Mouse (Mus musculus) heart, postnatal 14 days (tissue): ENCODE measurements around the gene Abhd6. TPM values are rescaled to one million over a fixed set of nuclear protein-coding genes. Genes with fewer than 3 reads are reported as not detected.
"Not testable (repeated sequence)": the region's sequence is repeated elsewhere in the genome, so short reads cannot be mapped to it uniquely, and the experiment has no call there.

Source experiments
- DNase-seq, 2 experiments: peaks; one replicate each; pipeline ENCODE4 v3.0.0; 2021 to 2022
- intact Hi-C: fragments of 180-260 bp; cut with DNase I; formaldehyde crosslinking; loops from one replicate; pipeline ENCODE4 v1.15.1; 2025
- total RNA-seq, 2 experiments: library from RNA; stranded (reverse); gene quantifications; 2 replicates each; pipeline ENCODE4 v1.2.3; 2021

Abhd6 gene
- total RNA-seq, 2 experiments from 2014 or later, result 7.6 to 8.8 TPM

GRCm38 (mm10) chr14:7994271-7994767 is 8.4 kb upstream of the Abhd6 start, which contains the start of gene Dnase1l3:
Gene Dnase1l3 (minus strand): TSS chr14:7994573.
- DNase-seq, result peak; percentile 52 to 70
- intact Hi-C loops, result loop anchor here (2.0 kb wide), 2 partner anchors 32 to 176 kb away; no protein-coding TSS in a partner anchor

- DNase-seq, result peak; percentile 88 to 92
- intact Hi-C loops, result no loop called here
Measured at GRCm38 (mm10) chr14:7997255-7997696, 5.4 kb upstream of the Abhd6 start.

- DNase-seq, result no peak
- intact Hi-C loops, result loop anchor here (2.0 kb wide), 1 partner anchor 44 kb away; no protein-coding TSS in a partner anchor
Measured at GRCm38 (mm10) chr14:7999030-7999429, 3.7 kb upstream of the Abhd6 start.

GRCm38 (mm10) chr14:7999435-7999834 is 3.3 kb upstream of the Abhd6 start:
- intact Hi-C loops, result loop anchor here (2.0 kb wide), 1 partner anchor 43 kb away; no protein-coding TSS in a partner anchor
- DNase-seq, result no peak

- intact Hi-C loops, result no loop called here
- DNase-seq, result no peak
Measured at GRCm38 (mm10) chr14:8000247-8000646, 2.5 kb upstream of the Abhd6 start.

- no peak for DNase-seq
- intact Hi-C loops, result no loop called here
Measured at GRCm38 (mm10) chr14:8000831-8001685, 1.6 kb upstream of the Abhd6 start.

- peak; percentile 56 to 57 for DNase-seq
- intact Hi-C loops, result no loop called here
Measured at GRCm38 (mm10) chr14:8003093-8003670, 480 bp downstream of the Abhd6 start.

- intact Hi-C loops, result no loop called here
- DNase-seq, result no peak
Measured at GRCm38 (mm10) chr14:8003727-8004670, 1.3 kb downstream of the Abhd6 start.

GRCm38 (mm10) chr14:8006061-8006460 is 3.4 kb downstream of the Abhd6 start:
- DNase-seq, intact Hi-C loops: not testable (repeated sequence)

- no peak for DNase-seq
- intact Hi-C loops, result no loop called here
Measured at GRCm38 (mm10) chr14:8007084-8007483, 4.4 kb downstream of the Abhd6 start.

GRCm38 (mm10) chr14:8007486-8007885 is 4.8 kb downstream of the Abhd6 start:
- intact Hi-C loops, result no loop called here
- no peak for DNase-seq

- intact Hi-C loops, result no loop called here
- DNase-seq, result no peak
Measured at GRCm38 (mm10) chr14:8007923-8008322, 5.2 kb downstream of the Abhd6 start.

- no peak for DNase-seq
- intact Hi-C loops, result no loop called here
Measured at GRCm38 (mm10) chr14:8011297-8011696, 8.6 kb downstream of the Abhd6 start.

GRCm38 (mm10) chr14:8011938-8012337 is 9.2 kb downstream of the Abhd6 start:
- intact Hi-C loops, result no loop called here

GRCm38 (mm10) chr14:8015756-8016155 is 13.1 kb downstream of the Abhd6 start:
- no peak for DNase-seq
- intact Hi-C loops, result no loop called here

More at GRCm38 (mm10) chr14:8011938-8012337, 9.2 kb downstream of the Abhd6 start:
- no peak for DNase-seq

GRCm38 (mm10) chr14:8016276-8016675 is 13.6 kb downstream of the Abhd6 start:
- intact Hi-C loops, result no loop called here
- no peak for DNase-seq

GRCm38 (mm10) chr14:8016951-8017350 is 14.2 kb downstream of the Abhd6 start:
- no peak for DNase-seq
- intact Hi-C loops, result no loop called here

GRCm38 (mm10) chr14:8020011-8020410 is 17.3 kb downstream of the Abhd6 start:
- intact Hi-C loops, result no loop called here
- no peak for DNase-seq

GRCm38 (mm10) chr14:8020546-8020945 is 17.8 kb downstream of the Abhd6 start:
- DNase-seq, result no peak
- intact Hi-C loops, result no loop called here

GRCm38 (mm10) chr14:8024469-8024868 is 21.8 kb downstream of the Abhd6 start:
- DNase-seq, result no peak
- intact Hi-C loops, result no loop called here
